20 mouse cellular contexts compared by ENCODE assay signal in the genomic region with DNA sequence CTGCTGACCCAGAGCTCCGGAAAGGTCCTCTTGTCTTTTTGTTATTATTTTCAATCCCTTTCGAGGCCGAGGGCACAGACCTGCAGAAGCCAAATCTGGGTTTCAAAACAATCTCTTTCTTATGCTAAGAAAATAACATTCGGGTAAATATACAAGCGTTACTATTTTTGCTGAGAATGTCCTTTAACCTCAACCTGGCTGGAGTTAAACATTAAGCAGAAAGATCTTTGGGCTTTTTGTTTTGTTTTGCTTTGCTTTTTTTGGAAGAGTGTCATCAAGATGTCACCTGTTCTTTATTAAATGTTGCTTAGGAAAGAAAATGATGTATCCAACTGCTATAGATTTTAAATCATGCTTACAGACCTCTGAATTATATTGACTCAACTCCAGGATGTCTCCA.
"Had no signal": no experiment of that assay in that cellular context is flagged by ENCODE, and none has a peak within 500 bp of the region (broad histone marks: within the 10 kb centered on the region; RNA-seq: fewer than 3 reads in every experiment).

No protein-coding gene starts in this region.

- H3K36me3 ChIP-seq: limb, embryonic 10.5 days; limb, embryonic 13.5 days; liver, embryonic 13.5 days; neural tube, embryonic 12.5 days; neural tube, embryonic 15.5 days had no signal

- H3K4me1 ChIP-seq: liver, embryonic 13.5 days; neural tube, embryonic 12.5 days; neural tube, embryonic 15.5 days had no signal

- H3K9me3 ChIP-seq: limb, embryonic 10.5 days; limb, embryonic 13.5 days; liver, embryonic 13.5 days; neural tube, embryonic 12.5 days; neural tube, embryonic 15.5 days had no signal

- H3K27me3 ChIP-seq: limb, embryonic 13.5 days; liver, embryonic 13.5 days; neural tube, embryonic 12.5 days; neural tube, embryonic 15.5 days had no signal

- H3K27ac ChIP-seq: kidney, postnatal 0 days; layer of hippocampus, adult 2 months; limb, embryonic 10.5 days; limb, embryonic 13.5 days; liver, embryonic 13.5 days; macrophage; neural tube, embryonic 12.5 days; neural tube, embryonic 15.5 days; stomach, postnatal 0 days had no signal

- H3K4me3 ChIP-seq: layer of hippocampus, adult 2 months; limb, embryonic 10.5 days; limb, embryonic 13.5 days; liver, embryonic 13.5 days; neural tube, embryonic 12.5 days; neural tube, embryonic 15.5 days had no signal

- ATAC-seq: intestine, postnatal 0 days; lung, postnatal 0 days had no signal

- H3K9ac ChIP-seq: limb, embryonic 13.5 days; liver, embryonic 13.5 days; lung, embryonic 14.5 days; neural tube, embryonic 12.5 days; neural tube, embryonic 15.5 days had no signal

- H3K4me2 ChIP-seq: limb, embryonic 13.5 days; liver, embryonic 13.5 days; lung, embryonic 14.5 days; neural tube, embryonic 12.5 days; neural tube, embryonic 15.5 days had no signal

- DNase-seq: layer of hippocampus, adult 9-11 months; liver; liver, embryonic 13.5 days; lung, embryonic 14.5 days; right cerebral cortex, adult 18-20 months; right cerebral cortex, postnatal 14 days; right cerebral cortex, postnatal 4 days; thymus, adult 2 months; thymus, postnatal 14 days; thymus, postnatal 4 days had no signal
